Mouse (Mus musculus): ENCODE measurements at regions not wholly inside any gene's neighbourhood (a gene's known extent, or its start where the extent isn't known, plus 50 kb on each side); places are given as distances from the start of the nearest gene placed in this dataset.

DNA sequence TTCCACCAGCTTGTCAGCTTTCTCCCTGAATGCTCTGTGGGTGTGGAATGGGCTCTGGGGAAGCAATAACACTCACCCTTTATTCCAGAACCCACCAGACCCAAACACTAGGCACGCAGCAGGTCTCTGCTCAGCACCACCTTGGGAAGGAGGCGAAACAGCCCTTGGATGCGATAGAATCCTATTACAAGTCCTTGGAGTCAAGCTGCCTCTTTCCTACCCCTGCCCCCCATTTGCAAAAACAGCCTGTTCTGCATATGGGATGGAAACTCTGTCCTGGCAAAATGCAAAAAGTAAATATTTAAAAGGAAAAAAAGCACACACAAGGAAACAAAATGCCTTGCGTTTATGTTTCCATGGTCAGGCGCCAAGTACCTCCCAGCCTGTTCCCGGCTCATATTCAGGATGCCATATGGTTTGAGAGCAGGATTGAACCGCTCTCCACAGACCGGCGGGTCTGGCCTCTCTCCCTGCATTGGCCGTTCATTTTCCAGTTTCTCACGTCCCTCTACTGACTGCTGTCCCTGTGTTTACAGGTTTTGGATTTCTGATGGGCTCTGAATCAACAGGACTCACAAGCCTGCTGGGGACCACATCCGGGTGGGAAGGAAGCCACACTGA is 95.1 kb downstream of the Hsd17b3 start:
- no peak overlapping the region for H3K9ac ChIP-seq (ENCODE audit: control insufficient read depth, low read depth, low read length, poor library complexity, severe bottlenecking)

DNA sequence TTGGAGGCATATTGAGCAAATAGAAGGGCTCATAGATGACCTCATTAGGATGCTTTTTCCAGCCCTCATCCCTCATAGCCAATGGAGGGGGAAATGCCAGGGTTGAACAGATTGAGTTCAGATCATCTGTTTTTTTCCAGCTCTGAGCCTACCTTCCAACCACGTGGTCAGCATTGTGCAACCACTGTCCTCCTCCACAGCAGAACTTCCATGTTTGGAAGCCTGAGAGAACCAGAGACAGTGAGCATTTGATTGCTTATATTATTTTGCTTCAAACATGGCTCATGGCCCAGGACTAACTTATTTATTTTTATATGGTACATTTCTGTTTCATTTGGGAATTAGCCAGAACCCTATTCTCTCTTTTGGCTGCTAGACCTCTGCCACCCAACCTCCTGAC is 96.0 kb downstream of the Hsd17b3 start:
- no peak overlapping the region for H3K4me3 ChIP-seq (ENCODE audit: control insufficient read depth in 1 of 2, insufficient read depth in 1 of 2, low read depth in 2 of 2, low read length in 2 of 2)
- peaks cover 4 to 7% of the 10 kb centered on the region in 2 experiments for H3K27me3 ChIP-seq (ENCODE audit: control insufficient read depth in 1 of 2, insufficient read depth in 2 of 2, low read length in 2 of 2)
- no peaks in the 10 kb centered on the region for H3K36me3 ChIP-seq (ENCODE audit: control insufficient read depth in 1 of 2, insufficient read depth in 2 of 2, low read length in 2 of 2)
- TF ChIP-seq BHLHE40 (IDR thresholded peaks at IDR 0.05; ENCODE audit: borderline replicate concordance, low read depth, low read length) (no peak), ZKSCAN1 (IDR thresholded peaks at IDR 0.05; ENCODE audit: low read depth, low read length) (no peak), TCF12 (IDR thresholded peaks at IDR 0.05; ENCODE audit: low read depth, low read length) (no peak), TAL1 (IDR thresholded peaks at IDR 0.05; ENCODE audit: low read length) (no peak), HCFC1 (IDR thresholded peaks at IDR 0.05; ENCODE audit: low read depth, low read length) (no peak), MXI1 (IDR thresholded peaks at IDR 0.05; ENCODE audit: low read depth, low read length) (no peak), CHD2 (IDR thresholded peaks at IDR 0.05; ENCODE audit: low read length) (no peak), MAX (IDR thresholded peaks at IDR 0.05; ENCODE audit: low read length) (no peak), SIN3A (IDR thresholded peaks at IDR 0.05; ENCODE audit: low read length) (no peak), ZC3H11A (IDR thresholded peaks at IDR 0.05; ENCODE audit: low read depth, low read length) (no peak), ELF1 (IDR thresholded peaks at IDR 0.05; ENCODE audit: low read depth, low read length) (no peak), TBP (IDR thresholded peaks at IDR 0.05; ENCODE audit: low read depth, low read length) (no peak)
- H3K79me2 ChIP-seq (ENCODE audit: control insufficient read depth, insufficient read depth, low read length, poor library complexity) = no peaks in the 10 kb centered on the region
- no peaks in the 10 kb centered on the region for H3K9me3 ChIP-seq (replicated peaks; ENCODE audit: insufficient read depth, low read length)
- no peak for DNase-seq (ENCODE audit: low read depth, low spot score)
- H3K4me1 ChIP-seq (ENCODE audit: control insufficient read depth in 1 of 2, insufficient read depth in 2 of 2, low read length in 2 of 2) = no peaks in the 10 kb centered on the region
- H3K9ac ChIP-seq (ENCODE audit: control insufficient read depth, low read depth, low read length, poor library complexity, severe bottlenecking) = no peak overlapping the region
- H3K27ac ChIP-seq (ENCODE audit: control insufficient read depth, low read depth, low read length) = no peak overlapping the region

More for the DNA sequence above, 95.1 kb downstream of the Hsd17b3 start:
- H3K4me1 ChIP-seq (ENCODE audit: control insufficient read depth in 1 of 2, insufficient read depth in 2 of 2, low read length in 2 of 2) = no peaks in the 10 kb centered on the region
- H3K9me3 ChIP-seq (replicated peaks; ENCODE audit: insufficient read depth, low read length) = no peaks in the 10 kb centered on the region
- peaks cover 4 to 11% of the 10 kb centered on the region in 2 experiments for H3K27me3 ChIP-seq (ENCODE audit: control insufficient read depth in 1 of 2, insufficient read depth in 2 of 2, low read length in 2 of 2)
- no peaks in the 10 kb centered on the region for H3K36me3 ChIP-seq (ENCODE audit: control insufficient read depth in 1 of 2, insufficient read depth in 2 of 2, low read length in 2 of 2)
- no peak overlapping the region for H3K27ac ChIP-seq (ENCODE audit: control insufficient read depth, low read depth, low read length)
- DNase-seq (ENCODE audit: low read depth, low spot score) = no peak
- no peaks in the 10 kb centered on the region for H3K79me2 ChIP-seq (ENCODE audit: control insufficient read depth, insufficient read depth, low read length, poor library complexity)
- no peak overlapping the region for H3K4me3 ChIP-seq (ENCODE audit: control insufficient read depth in 1 of 2, insufficient read depth in 1 of 2, low read depth in 2 of 2, low read length in 2 of 2)
- TF ChIP-seq HCFC1 (IDR thresholded peaks at IDR 0.05; ENCODE audit: low read depth, low read length) (no peak), MYB (IDR thresholded peaks at IDR 0.05; ENCODE audit: low read depth, low read length) (no peak), ETS1 (IDR thresholded peaks at IDR 0.05; ENCODE audit: low read depth, low read length) (no peak), TBP (IDR thresholded peaks at IDR 0.05; ENCODE audit: low read depth, low read length) (no peak), BHLHE40 (IDR thresholded peaks at IDR 0.05; ENCODE audit: borderline replicate concordance, low read depth, low read length) (no peak), ELF1 (IDR thresholded peaks at IDR 0.05; ENCODE audit: low read depth, low read length) (no peak), POLR2AphosphoS5 (IDR thresholded peaks at IDR 0.05; ENCODE audit: borderline replicate concordance, low read depth, low read length) (no peak), RCOR1 (IDR thresholded peaks at IDR 0.05; ENCODE audit: low read depth, low read length) (no peak), EP300 (IDR thresholded peaks at IDR 0.05; ENCODE audit: low read depth in 1 of 2, low read length in 2 of 2) (no peak), MAX (IDR thresholded peaks at IDR 0.05; ENCODE audit: low read length) (no peak), RAD21 (IDR thresholded peaks at IDR 0.05; ENCODE audit: low read depth, low read length) (no peak), GABPA (IDR thresholded peaks at IDR 0.05; ENCODE audit: low read depth, low read length) (no peak), ZC3H11A (IDR thresholded peaks at IDR 0.05; ENCODE audit: low read depth, low read length) (no peak), E2F4 (IDR thresholded peaks at IDR 0.05; ENCODE audit: borderline replicate concordance, low read depth, low read length) (no peak), MYC (IDR thresholded peaks at IDR 0.05; ENCODE audit: low read depth, low read length) (no peak), POLR2A (IDR thresholded peaks at IDR 0.05; ENCODE audit: control insufficient read depth in 1 of 2, insufficient read depth in 1 of 2, low read depth in 1 of 2, low read length in 2 of 2, poor library complexity in 1 of 2) (no peak), GATA1 (IDR thresholded peaks at IDR 0.05; ENCODE audit: low read depth, low read length) (no peak), USF1 (IDR thresholded peaks at IDR 0.05; ENCODE audit: low read depth, low read length) (no peak)

All from MEL (cell line).